ENCODE assay signal across 9 mouse cellular contexts in the genomic region with DNA sequence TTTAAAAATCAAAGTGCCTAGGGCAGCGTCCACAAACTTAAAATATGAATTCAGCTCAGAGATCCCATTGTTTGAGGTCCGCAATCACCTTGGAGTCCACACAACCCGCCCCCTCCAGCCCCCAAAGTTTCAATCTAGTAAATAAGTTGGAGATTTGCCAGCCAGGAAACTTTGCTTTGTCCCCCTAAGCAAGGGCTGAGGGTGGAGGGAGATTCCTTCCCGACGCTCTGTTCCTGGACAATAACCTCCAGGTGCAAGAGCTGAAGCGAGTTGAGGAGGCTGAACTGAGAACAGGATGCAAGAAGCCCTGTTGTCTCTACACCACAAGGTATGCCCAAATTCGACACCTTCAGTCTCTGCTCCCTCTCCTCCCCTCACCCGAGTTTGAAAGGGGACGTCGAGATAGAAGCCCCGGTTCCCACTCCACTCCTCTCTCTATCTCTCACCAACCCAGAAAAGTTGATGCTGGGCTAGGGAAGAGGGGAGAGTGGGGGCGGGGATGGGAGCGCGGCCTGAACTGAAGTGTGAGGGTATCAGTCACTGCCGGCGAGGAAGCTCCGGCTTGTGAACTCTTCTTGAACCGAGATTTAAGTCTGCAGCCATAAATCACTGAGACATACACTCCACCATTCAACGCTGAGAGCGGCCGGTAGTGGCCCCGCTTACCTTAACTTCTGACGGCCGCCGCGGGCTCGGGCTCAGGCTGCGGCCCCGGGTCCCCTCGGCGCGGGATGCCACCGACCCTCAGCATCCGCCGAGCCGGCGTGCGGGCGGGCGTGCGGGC. TPM values are rescaled to one million over a fixed set of nuclear protein-coding genes. Genes with fewer than 3 reads are reported as not detected.
DNase-seq lines count a peak whose midpoint lies in the region; ATAC-seq and TF ChIP-seq lines count a peak whose summit lies in the region.
"Had no signal": no experiment of that assay in that cellular context is flagged by ENCODE, and none has a peak within 500 bp of the region (broad histone marks: within the 10 kb centered on the region; RNA-seq: fewer than 3 reads in every experiment).

No protein-coding gene starts in this region.

- no peak for TF ChIP-seq EP300 in heart, postnatal 0 days (IDR thresholded peaks at IDR 0.05; ENCODE audit: low read depth)

- ATAC-seq in heart, postnatal 0 days (ENCODE audit: insufficient read depth, low read depth), result no peak
- ATAC-seq in limb, embryonic 11.5 days (ENCODE audit: insufficient number of reproducible peaks, low FRiP score, low TSS enrichment, low read depth), result peak; percentile 35; the same call in 1 of the 2 replicates
- peak; percentile 55; the same call in 1 of the 2 replicates for ATAC-seq in stomach, embryonic 14.5 days (ENCODE audit: insufficient number of reproducible peaks, insufficient read depth, low FRiP score, low read depth)
- ATAC-seq in monocyte, adult 5-6 weeks (replicated peaks; ENCODE audit: insufficient number of reproducible peaks, low FRiP score, low TSS enrichment, poor library complexity, severe bottlenecking), result no peak
- ATAC-seq: forebrain, embryonic 14.5 days had no signal

- H3K4me1 ChIP-seq in lung, adult 2 months (ENCODE audit: control insufficient read depth, insufficient read depth, low read length), result peaks cover 4% of the 10 kb centered on the region; the same call in 1 of the 2 replicates
- H3K4me1 ChIP-seq in heart, postnatal 0 days (ENCODE audit: control insufficient read depth, insufficient read depth), result 0 out of 2 replicates have a peak, but pooled peaks cover 3% of the 10 kb centered on the region
- H3K4me1 ChIP-seq in limb, embryonic 11.5 days (ENCODE audit: control insufficient read depth, insufficient read depth, low read length), result peaks cover 71% of the 10 kb centered on the region
- peaks cover 20% of the 10 kb centered on the region for H3K4me1 ChIP-seq in stomach, embryonic 14.5 days (ENCODE audit: control insufficient read depth, insufficient read depth, low read length)

- H3K9me3 ChIP-seq in heart, postnatal 0 days (replicated peaks; ENCODE audit: control insufficient read depth, low read length), result no peaks in the 10 kb centered on the region
- H3K9me3 ChIP-seq in limb, embryonic 11.5 days (ENCODE audit: control insufficient read depth, low read length), result no peaks in the 10 kb centered on the region
- no peaks in the 10 kb centered on the region for H3K9me3 ChIP-seq in stomach, embryonic 14.5 days (ENCODE audit: control insufficient read depth, low read depth, low read length)

- no peak for TF ChIP-seq POLR2A in lung, adult 2 months (IDR thresholded peaks at IDR 0.05; ENCODE audit: borderline replicate concordance, extremely low read depth, low read depth, low read length)

- peak overlapping the region; percentile 44 for H3K4me2 ChIP-seq in heart, postnatal 0 days (ENCODE audit: low read depth, low read length)
- peak overlapping the region; percentile 61 for H3K4me2 ChIP-seq in limb, embryonic 11.5 days (ENCODE audit: low read depth, severe bottlenecking)
- H3K4me2 ChIP-seq in stomach, embryonic 14.5 days (replicated peaks; ENCODE audit: low read depth, low read length), result peak overlapping the region; percentile 61

- H3K4me3 ChIP-seq in lung, adult 2 months (replicated peaks; ENCODE audit: extremely low read depth, low read depth, low read length), result peak overlapping the region; percentile 44
- H3K4me3 ChIP-seq in heart, postnatal 0 days (ENCODE audit: low read depth, low read length), result peak overlapping the region; percentile 43
- peak overlapping the region; percentile 42 for H3K4me3 ChIP-seq in limb, embryonic 11.5 days (ENCODE audit: low read depth, low read length)
- H3K4me3 ChIP-seq in stomach, embryonic 14.5 days (ENCODE audit: low read depth, low read length), result peak overlapping the region; percentile 63

- H3K27me3 ChIP-seq in heart, postnatal 0 days (ENCODE audit: control insufficient read depth, insufficient read depth, low read length), result peaks cover 99% of the 10 kb centered on the region
- peaks cover 19% of the 10 kb centered on the region for H3K27me3 ChIP-seq in limb, embryonic 11.5 days (ENCODE audit: control insufficient read depth, insufficient read depth, low read length)
- H3K27me3 ChIP-seq in stomach, embryonic 14.5 days (ENCODE audit: control insufficient read depth, insufficient read depth, low read length), result no peaks in the 10 kb centered on the region

- H3K9ac ChIP-seq in heart, postnatal 0 days (replicated peaks; ENCODE audit: low read depth, low read length), result peak overlapping the region; percentile 44; the same call in 1 of the 2 replicates
- peak overlapping the region; percentile 56 for H3K9ac ChIP-seq in limb, embryonic 11.5 days (ENCODE audit: low read length)
- peak overlapping the region; percentile 79 for H3K9ac ChIP-seq in stomach, embryonic 14.5 days (replicated peaks; ENCODE audit: low read depth, low read length)

- no peak for DNase-seq in lung, adult 2 months
- no peak for DNase-seq in lung, postnatal 25 days (ENCODE audit: low spot score)
- DNase-seq in heart, postnatal 0 days (ENCODE audit: low spot score), result no peak
- DNase-seq in limb, embryonic 11.5 days (ENCODE audit: low spot score), result peak; percentile 73
- DNase-seq in left cerebral cortex, adult 11 months (ENCODE audit: low spot score), result no peak
- DNase-seq in c-Kit-positive CD71-positive TER-119-positive erythroid progenitor cells, embryonic 14.5 days (ENCODE audit: low spot score), result no peak

- H3K27ac ChIP-seq in heart, postnatal 0 days (ENCODE audit: low read depth), result peak overlapping the region; percentile 67
- H3K27ac ChIP-seq in limb, embryonic 11.5 days (replicated peaks; ENCODE audit: low read depth, low read length), result peak overlapping the region; percentile 48
- H3K27ac ChIP-seq in stomach, embryonic 14.5 days (ENCODE audit: low read length), result peak overlapping the region; percentile 98

- H3K36me3 ChIP-seq in heart, postnatal 0 days (replicated peaks; ENCODE audit: control insufficient read depth, insufficient read depth, low read length), result no peaks in the 10 kb centered on the region
- H3K36me3 ChIP-seq in limb, embryonic 11.5 days (ENCODE audit: control insufficient read depth, insufficient read depth, low read length), result peaks cover 1% of the 10 kb centered on the region; the same call in 1 of the 2 replicates
- peaks cover 9% of the 10 kb centered on the region for H3K36me3 ChIP-seq in stomach, embryonic 14.5 days (ENCODE audit: control insufficient read depth, insufficient read depth, low read length)

- no peak for TF ChIP-seq CTCF in lung, adult 2 months (IDR thresholded peaks at IDR 0.05; ENCODE audit: insufficient read depth, low read length)
- no peak for TF ChIP-seq CTCF in heart, postnatal 0 days (IDR thresholded peaks at IDR 0.05; ENCODE audit: low read depth)

- 5% methylated on average over 41 of the region's 41 CpGs for WGBS in lung, adult 2 months
- 2% methylated on average over 41 of the region's 41 CpGs for WGBS in heart, postnatal 0 days
- 2% methylated on average over 40 of the region's 41 CpGs for WGBS in limb, embryonic 11.5 days
- WGBS in stomach, embryonic 14.5 days, result under 1% methylated on average over 41 of the region's 41 CpGs

RNA-seq across cellular contexts. Expression of a gene that starts 2.1 kb away (rescaled TPM):
- polyA plus RNA-seq in lung, adult 2 months (2012; rRNA removed), result 0.26 and 0.31 TPM in 2 replicates
- total RNA-seq in heart, postnatal 0 days (2014; rRNA removed; ENCODE audit: low replicate concordance), result 0.08 and 0.84 TPM in 2 replicates
- polyA plus RNA-seq in heart, postnatal 0 days (2015; fragmentation: Nextera tagmentation; extraction: Ambion mirVana), result 0.03 and 0.12 TPM in 2 replicates
- polyA plus RNA-seq in limb, embryonic 11.5 days (2014; fragmentation: Nextera tagmentation; extraction: Ambion mirVana), result 0.99 and 1.4 TPM in 2 replicates
- 4.4 and 4.7 TPM in 2 replicates for polyA plus RNA-seq in stomach, embryonic 14.5 days (2014; fragmentation: Nextera tagmentation; extraction: Ambion mirVana)
- not detected in 3 replicates for total RNA-seq in monocyte, adult 5-6 weeks (2017)
- polyA plus RNA-seq: forebrain, embryonic 14.5 days had no signal

RNA-seq across cellular contexts. Expression of a gene that starts 10.5 kb away (rescaled TPM):
- polyA plus RNA-seq in lung, adult 2 months (2012; rRNA removed), result 4.2 and 4.7 TPM in 2 replicates
- total RNA-seq in heart, postnatal 0 days (2014; rRNA removed; ENCODE audit: low replicate concordance), result not detected in 2 replicates
- polyA plus RNA-seq in heart, postnatal 0 days (2015; fragmentation: Nextera tagmentation; extraction: Ambion mirVana), result 0.42 and 0.69 TPM in 2 replicates
- polyA plus RNA-seq in limb, embryonic 11.5 days (2014; fragmentation: Nextera tagmentation; extraction: Ambion mirVana), result 2.8 and 3.0 TPM in 2 replicates
- 17.4 and 18.5 TPM in 2 replicates for polyA plus RNA-seq in stomach, embryonic 14.5 days (2014; fragmentation: Nextera tagmentation; extraction: Ambion mirVana)
- total RNA-seq in monocyte, adult 5-6 weeks (2017), result not detected in 3 replicates
- polyA plus RNA-seq: forebrain, embryonic 14.5 days had no signal

RNA-seq across cellular contexts. Expression of a gene that starts 16.4 kb away (rescaled TPM):
- polyA plus RNA-seq in lung, adult 2 months (2012; rRNA removed), result 5.7 and 8.4 TPM in 2 replicates
- 0.38 TPM in 1 of 2 replicates, not detected in the other for total RNA-seq in heart, postnatal 0 days (2014; rRNA removed; ENCODE audit: low replicate concordance)
- 0.08 and 0.18 TPM in 2 replicates for polyA plus RNA-seq in heart, postnatal 0 days (2015; fragmentation: Nextera tagmentation; extraction: Ambion mirVana)
- polyA plus RNA-seq in limb, embryonic 11.5 days (2014; fragmentation: Nextera tagmentation; extraction: Ambion mirVana), result 1.0 and 1.3 TPM in 2 replicates
- polyA plus RNA-seq in stomach, embryonic 14.5 days (2014; fragmentation: Nextera tagmentation; extraction: Ambion mirVana), result 6.7 and 6.8 TPM in 2 replicates
- total RNA-seq in monocyte, adult 5-6 weeks (2017), result not detected in 3 replicates
- polyA plus RNA-seq: forebrain, embryonic 14.5 days had no signal

RNA-seq across cellular contexts. Expression of a gene that starts 17.0 kb away (rescaled TPM):
- polyA plus RNA-seq in lung, adult 2 months (2012; rRNA removed), result 1.4 and 1.9 TPM in 2 replicates
- 0.23 TPM in 1 of 2 replicates, not detected in the other for total RNA-seq in heart, postnatal 0 days (2014; rRNA removed; ENCODE audit: low replicate concordance)
- 0.08 and 0.15 TPM in 2 replicates for polyA plus RNA-seq in heart, postnatal 0 days (2015; fragmentation: Nextera tagmentation; extraction: Ambion mirVana)
- polyA plus RNA-seq in limb, embryonic 11.5 days (2014; fragmentation: Nextera tagmentation; extraction: Ambion mirVana), result 0.99 and 1.1 TPM in 2 replicates
- polyA plus RNA-seq in stomach, embryonic 14.5 days (2014; fragmentation: Nextera tagmentation; extraction: Ambion mirVana), result 2.1 and 3.0 TPM in 2 replicates
- total RNA-seq in monocyte, adult 5-6 weeks (2017), result not detected in 3 replicates
- polyA plus RNA-seq: forebrain, embryonic 14.5 days had no signal

RNA-seq across cellular contexts. Expression of a gene that starts 29.2 kb away (rescaled TPM):
- polyA plus RNA-seq in lung, adult 2 months (2012; rRNA removed), result 29.1 and 46.9 TPM in 2 replicates
- 3.5 TPM in 1 of 2 replicates, not detected in the other for total RNA-seq in heart, postnatal 0 days (2014; rRNA removed; ENCODE audit: low replicate concordance)
- 0.36 and 0.65 TPM in 2 replicates for polyA plus RNA-seq in heart, postnatal 0 days (2015; fragmentation: Nextera tagmentation; extraction: Ambion mirVana)
- 11.0 and 11.3 TPM in 2 replicates for polyA plus RNA-seq in limb, embryonic 11.5 days (2014; fragmentation: Nextera tagmentation; extraction: Ambion mirVana)
- 24.4 and 27.1 TPM in 2 replicates for polyA plus RNA-seq in stomach, embryonic 14.5 days (2014; fragmentation: Nextera tagmentation; extraction: Ambion mirVana)
- 0.39 TPM in 1 of 3 replicates, not detected in the others for total RNA-seq in monocyte, adult 5-6 weeks (2017)
- polyA plus RNA-seq: forebrain, embryonic 14.5 days had no signal

Comparison
In these comparisons a context has a peak if more than half of its experiments do, and no peak if none do; other contexts are left out.
1. ATAC-seq: peak in limb, embryonic 11.5 days (single experiment) and stomach, embryonic 14.5 days (single experiment); none in heart, postnatal 0 days (single experiment) and monocyte, adult 5-6 weeks (single experiment).
2. H3K27ac ChIP-seq: peak in every context shown above with its lines; median percentile 98 in stomach, embryonic 14.5 days; 67 in heart, postnatal 0 days; 48 in limb, embryonic 11.5 days.
3. Peak in every context shown above with its lines, with median percentiles within 50 percentile points of each other: H3K4me3 ChIP-seq, H3K4me2 ChIP-seq and H3K9ac ChIP-seq.